Mouse (Mus musculus) frontal cortex, postnatal 25 days (tissue): Measurements from ENCODE around the gene DXBay18.
"Not testable (repeated sequence)": the region's sequence is repeated elsewhere in the genome, so short reads cannot be mapped to it uniquely, and the experiment has no call there.

ENCODE experiments used
- DNase-seq, 2 experiments: peaks; one replicate each; pipeline ENCODE4 v3.0.0; 2022; ENCODE audit warnings: low spot score in 2 of 2

The DXBay18 gene

DNA sequence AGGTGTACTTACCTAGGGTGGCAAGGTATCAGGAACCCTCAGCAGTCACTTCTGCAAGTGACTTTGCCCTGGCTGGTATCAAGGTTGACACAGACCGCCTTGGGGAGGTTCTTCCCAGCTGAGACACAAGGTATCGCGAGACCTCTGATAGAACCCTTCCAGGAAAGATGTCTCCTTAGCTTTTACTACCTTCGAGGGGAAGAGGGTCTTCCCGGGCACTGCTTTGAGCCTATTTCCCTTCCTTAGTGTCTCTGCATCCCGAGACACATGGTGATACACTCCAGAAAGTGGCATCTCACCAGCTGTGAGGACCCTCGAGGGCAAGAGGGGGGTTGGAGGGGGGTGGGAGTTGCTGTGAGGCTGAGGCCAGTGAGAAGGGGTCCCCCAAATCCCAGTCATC lies at the start of gene DXBay18:
TSS of gene DXBay18 (minus strand) at position 101 of the 400 bp plus-strand sequence.
- not testable (repeated sequence) for DNase-seq

DNA sequence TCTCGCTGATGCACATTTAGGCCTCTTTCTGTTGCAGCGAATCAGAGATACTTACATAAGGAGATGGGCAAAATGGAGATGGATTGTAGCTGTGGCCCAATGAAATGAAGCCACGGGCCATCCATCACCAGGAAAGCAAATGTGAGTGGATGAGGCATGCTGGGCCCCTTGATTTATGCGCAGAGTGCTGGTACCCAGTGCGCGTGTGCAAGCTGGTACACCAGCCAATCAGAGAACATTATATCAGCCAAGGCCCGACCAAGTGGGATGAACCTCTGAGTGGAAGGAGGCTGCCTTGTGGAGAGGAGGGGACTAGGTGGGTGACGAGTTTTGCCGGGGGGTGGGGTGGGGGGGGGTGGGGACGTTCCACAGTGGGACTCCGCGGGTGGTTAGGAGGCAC lies 42.7 kb upstream of the DXBay18 start, which contains the start of gene Xlr3b:
TSS of gene Xlr3b (plus strand) at position 274 of the 400 bp plus-strand sequence.
- not testable (repeated sequence) for DNase-seq

DNA sequence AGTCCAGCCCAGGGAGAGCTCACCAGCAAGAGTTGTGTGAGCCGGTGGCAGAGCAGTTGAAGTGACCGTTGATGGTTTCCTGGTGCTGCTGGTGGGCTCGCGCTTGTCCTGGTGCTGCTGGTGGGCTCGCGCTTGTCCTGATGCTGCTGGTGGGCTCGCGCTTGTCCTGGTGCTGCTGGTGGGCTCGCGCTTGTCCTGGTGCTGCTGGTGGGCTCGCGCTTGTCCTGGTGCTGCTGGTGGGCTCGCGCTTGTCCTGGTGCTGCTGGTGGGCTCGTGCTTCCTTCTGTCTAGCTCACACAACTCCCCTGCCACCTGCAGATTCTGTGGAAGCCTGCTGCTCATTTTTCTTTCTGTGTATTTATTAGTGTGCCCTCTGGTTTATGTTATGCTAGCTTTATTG lies 27.6 kb upstream of the DXBay18 start, which contains the start of gene Spin2d:
TSS of gene Spin2d (minus strand) at position 101 of the 400 bp plus-strand sequence.
- DNase-seq, result not testable (repeated sequence)

DNA sequence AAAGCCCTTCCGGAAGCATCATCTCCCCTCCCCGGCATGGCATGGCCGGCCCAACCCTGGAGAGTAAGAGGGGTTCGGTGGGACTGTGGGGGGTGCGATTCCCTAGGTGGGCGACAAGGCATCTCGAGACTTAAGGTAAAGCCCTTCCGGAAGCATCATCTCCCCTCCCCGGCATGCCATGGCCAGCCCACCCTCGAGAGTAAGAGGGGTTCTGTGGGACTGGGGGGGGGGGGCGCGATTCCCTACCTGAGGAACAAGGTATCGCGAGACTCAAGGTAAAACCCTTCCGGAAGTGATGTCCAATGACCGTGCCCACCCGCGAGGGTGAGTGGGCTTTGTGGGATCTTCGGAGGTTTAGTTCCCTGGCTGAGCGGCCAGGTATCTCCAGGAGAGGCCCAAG lies 754 bp downstream of the DXBay18 start, which contains the start of gene Xlr5b:
TSS of gene Xlr5b (plus strand) at position 301 of the 400 bp plus-strand sequence.
- DNase-seq, result not testable (repeated sequence)

DNA sequence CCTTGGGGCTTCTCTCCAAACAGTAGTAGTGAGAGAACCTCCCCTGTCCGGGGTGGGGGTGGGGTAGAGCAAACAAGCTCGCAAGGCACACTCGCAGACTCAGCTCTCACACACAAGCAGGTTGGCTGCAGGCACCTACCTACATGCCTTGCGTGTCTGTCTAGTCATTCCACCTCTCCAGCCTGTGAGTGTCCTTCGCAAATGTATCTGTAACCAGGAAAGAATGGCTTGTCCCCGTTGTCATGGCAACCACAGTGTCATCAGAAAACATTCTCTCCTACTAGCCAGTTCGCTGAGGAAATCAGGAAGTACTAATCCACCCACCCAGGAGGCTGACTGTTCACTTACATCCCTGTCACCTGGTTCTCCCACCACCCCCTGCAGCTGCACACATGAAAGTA lies 6.0 kb downstream of the DXBay18 start:
- not testable (repeated sequence) for DNase-seq

DNA sequence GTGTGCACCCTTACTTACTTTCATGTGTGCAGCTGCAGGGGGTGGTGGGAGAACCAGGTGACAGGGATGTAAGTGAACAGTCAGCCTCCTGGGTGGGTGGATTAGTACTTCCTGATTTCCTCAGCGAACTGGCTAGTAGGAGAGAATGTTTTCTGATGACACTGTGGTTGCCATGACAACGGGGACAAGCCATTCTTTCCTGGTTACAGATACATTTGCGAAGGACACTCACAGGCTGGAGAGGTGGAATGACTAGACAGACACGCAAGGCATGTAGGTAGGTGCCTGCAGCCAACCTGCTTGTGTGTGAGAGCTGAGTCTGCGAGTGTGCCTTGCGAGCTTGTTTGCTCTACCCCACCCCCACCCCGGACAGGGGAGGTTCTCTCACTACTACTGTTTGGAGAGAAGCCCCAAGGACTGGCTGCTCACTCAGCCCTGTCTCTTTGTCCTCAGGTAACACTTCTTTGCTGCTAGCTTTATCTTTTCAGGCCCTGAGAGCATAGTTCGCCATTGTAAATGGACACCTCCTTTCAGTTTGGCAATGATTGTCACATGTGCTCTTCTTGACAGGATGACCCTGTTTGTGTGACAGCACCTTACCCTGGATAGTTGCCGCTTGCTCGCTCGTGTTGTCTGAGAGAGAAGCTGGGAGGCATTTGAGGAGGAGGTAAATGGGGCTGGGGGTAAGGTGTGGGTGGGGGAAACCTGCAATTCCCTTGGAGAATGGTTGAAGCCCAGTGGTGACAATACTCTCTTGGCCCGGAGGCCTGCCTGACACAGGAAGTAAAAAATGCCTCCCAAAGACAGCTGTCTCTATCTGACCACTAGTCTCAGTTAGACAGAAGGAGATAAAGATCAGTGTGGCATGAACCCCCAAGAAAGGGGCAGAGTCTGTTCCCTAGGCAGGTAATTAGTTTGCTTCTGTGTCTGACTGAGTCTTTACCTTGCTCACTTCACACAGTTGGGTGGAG lies 26.1 kb downstream of the DXBay18 start:
- not testable (repeated sequence) for DNase-seq

DNA sequence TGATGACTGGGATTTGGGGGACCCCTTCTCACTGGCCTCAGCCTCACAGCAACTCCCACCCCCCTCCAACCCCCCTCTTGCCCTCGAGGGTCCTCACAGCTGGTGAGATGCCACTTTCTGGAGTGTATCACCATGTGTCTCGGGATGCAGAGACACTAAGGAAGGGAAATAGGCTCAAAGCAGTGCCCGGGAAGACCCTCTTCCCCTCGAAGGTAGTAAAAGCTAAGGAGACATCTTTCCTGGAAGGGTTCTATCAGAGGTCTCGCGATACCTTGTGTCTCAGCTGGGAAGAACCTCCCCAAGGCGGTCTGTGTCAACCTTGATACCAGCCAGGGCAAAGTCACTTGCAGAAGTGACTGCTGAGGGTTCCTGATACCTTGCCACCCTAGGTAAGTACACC lies 32.5 kb downstream of the DXBay18 start, which contains the start of gene Gm14685:
TSS of gene Gm14685 (plus strand) at position 301 of the 400 bp plus-strand sequence.
- DNase-seq, result not testable (repeated sequence)

DNA sequence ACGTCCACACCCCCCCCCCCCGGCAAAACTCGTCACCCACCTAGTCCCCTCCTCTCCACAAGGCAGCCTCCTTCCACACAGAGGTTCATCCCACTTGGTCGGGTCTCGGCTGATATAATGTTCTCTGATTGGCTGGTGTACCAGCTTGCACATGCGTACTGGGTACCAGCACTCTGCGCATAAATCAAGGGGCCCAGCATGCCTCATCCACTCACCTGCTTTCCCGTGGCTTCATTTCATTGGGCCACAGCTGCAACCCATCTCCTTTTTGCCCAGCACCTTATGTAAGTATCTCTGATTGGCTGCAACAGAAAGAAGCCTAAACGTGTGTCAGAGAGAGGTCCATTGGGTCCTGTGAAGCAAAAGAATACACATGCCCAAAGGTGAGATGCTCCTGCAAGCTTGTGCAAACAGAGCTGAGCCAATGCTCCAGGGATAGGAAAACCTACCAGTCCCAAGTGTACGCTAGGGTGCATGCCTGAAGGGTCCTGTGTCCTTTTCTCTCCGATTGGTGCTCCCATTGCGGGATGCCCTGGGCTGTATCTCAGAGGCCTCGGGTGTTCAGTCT lies 52.2 kb downstream of the DXBay18 start, which contains the start of gene Xlr3a:
TSS of gene Xlr3a (minus strand) at position 155 of the 568 bp plus-strand sequence.
- DNase-seq, result not testable (repeated sequence)
